Mouse (Mus musculus) retina, embryonic 14.5 days (tissue): ENCODE measurements around the gene Glod4.
A peak's percentile ranks its signal among the peaks of the same experiment; 100 is the strongest.

Experiments
- DNase-seq: peaks from one replicate; pipeline ENCODE4 v3.0.0-alpha.2; 2015; ENCODE audit warnings: low spot score

The Glod4 gene

GRCm38 (mm10) chr11:76201761-76202674, 41.5 kb downstream of the Glod4 start:
- peak; percentile 83 for DNase-seq

GRCm38 (mm10) chr11:76196977-76197469, 46.5 kb downstream of the Glod4 start:
- DNase-seq, result no peak

GRCm38 (mm10) chr11:76196275-76196976, 47.1 kb downstream of the Glod4 start:
- DNase-seq, result no peak

- DNase-seq, result no peak
These were observed 56.6 kb downstream of the Glod4 start for GRCm38 (mm10) chr11:76186908-76187307.

- no peak for DNase-seq
These were observed 59.8 kb downstream of the Glod4 start for GRCm38 (mm10) chr11:76183745-76184144.

GRCm38 (mm10) chr11:76180146-76180540, 63.4 kb downstream of the Glod4 start:
- DNase-seq, result no peak

GRCm38 (mm10) chr11:76179495-76180145, 63.9 kb downstream of the Glod4 start, which contains the start of the genes Vps53 and Fam57a:
Gene Vps53 (minus strand): TSS chr11:76179647.
Gene Fam57a (plus strand): TSS chr11:76179671.
- peak; percentile 88 for DNase-seq

GRCm38 (mm10) chr11:76178726-76179494, 64.6 kb downstream of the Glod4 start:
- peak; percentile 66 for DNase-seq

- peak; percentile 53 for DNase-seq
These were observed 73.3 kb downstream of the Glod4 start for GRCm38 (mm10) chr11:76170207-76170606.

- no peak for DNase-seq
These were observed 74.5 kb downstream of the Glod4 start for GRCm38 (mm10) chr11:76168976-76169375.

GRCm38 (mm10) chr11:76167079-76167765, 76.3 kb downstream of the Glod4 start:
- peak; percentile 90 for DNase-seq

GRCm38 (mm10) chr11:76166657-76167056, 76.9 kb downstream of the Glod4 start:
- no peak for DNase-seq

- DNase-seq, result no peak
These were observed 83.3 kb downstream of the Glod4 start for GRCm38 (mm10) chr11:76160251-76160650.

GRCm38 (mm10) chr11:76158375-76158774, 85.2 kb downstream of the Glod4 start:
- no peak for DNase-seq

- DNase-seq, result no peak
These were observed 88.7 kb downstream of the Glod4 start for GRCm38 (mm10) chr11:76154861-76155260.

GRCm38 (mm10) chr11:76154200-76154599, 89.3 kb downstream of the Glod4 start:
- no peak for DNase-seq

- no peak for DNase-seq
These were observed 90.1 kb downstream of the Glod4 start for GRCm38 (mm10) chr11:76153236-76153951.

- DNase-seq, result no peak
These were observed 92.5 kb downstream of the Glod4 start for GRCm38 (mm10) chr11:76150980-76151379.

GRCm38 (mm10) chr11:76148055-76149008, 95.2 kb downstream of the Glod4 start:
- DNase-seq, result peak; percentile 3
